Mouse (Mus musculus) CH12.LX (cell line): Measurements from ENCODE around the gene Hcls1. TPM values are rescaled to one million over a fixed set of nuclear protein-coding genes. Genes with fewer than 3 reads are reported as not detected.

Source experiments
- DNase-seq: peaks from one replicate; pipeline ENCODE4 v3.0.0-alpha.2; 2013; ENCODE audit errors: extremely low read depth
- H3K27ac ChIP-seq: 2 replicates; pipeline ENCODE4 v1.5.1; 2012; ENCODE audit warnings: low read depth, mild to moderate bottlenecking, control low read depth, moderate library complexity; ENCODE audit not compliant: insufficient read depth
- H3K27me3 ChIP-seq: replicated peaks from 2 replicates; pipeline ENCODE3; 2012; ENCODE audit warnings: inconsistent platforms
- H3K36me3 ChIP-seq, 2 experiments: replicated peaks in 1 of 2; 2 replicates each; pipeline versions ENCODE3 to v1.6.1; 2012; ENCODE audit warnings: inconsistent platforms in 1 of 2, low read length in 1 of 2, mild to moderate bottlenecking in 1 of 2, mixed read lengths in 1 of 2, moderate library complexity in 1 of 2; ENCODE audit not compliant: control insufficient read depth in 1 of 2, insufficient read depth in 1 of 2
- H3K4me1 ChIP-seq, 2 experiments: 2 replicates each; pipeline ENCODE4 v1.6.1; 2012; ENCODE audit warnings: inconsistent platforms in 1 of 2, moderate library complexity in 1 of 2; ENCODE audit not compliant: insufficient read depth in 2 of 2, control insufficient read depth in 1 of 2
- H3K4me2 ChIP-seq: 2 replicates; pipeline ENCODE4 v1.6.1; 2012; ENCODE audit warnings: low read depth, mild to moderate bottlenecking, control low read depth; ENCODE audit not compliant: poor library complexity, insufficient read depth, severe bottlenecking
- H3K4me3 ChIP-seq, 3 experiments: fragments of 150-350 bp in 1 of 3; sonication (generic) in 1 of 3; replicated peaks in 1 of 3; 2 replicates each; pipeline versions ENCODE3 to v1.5.1; 2011 to 2012; ENCODE audit warnings: low read depth in 2 of 3, low read length in 2 of 3, mild to moderate bottlenecking in 2 of 3, moderate library complexity in 2 of 3, control low read depth in 1 of 3, improper control_type of control experiment in 1 of 3, inconsistent platforms in 1 of 3, mixed read lengths in 1 of 3; ENCODE audit not compliant: poor library complexity in 1 of 3
- H3K79me2 ChIP-seq: replicated peaks from 2 replicates; pipeline ENCODE4 v1.6.1; 2012; ENCODE audit warnings: mild to moderate bottlenecking, moderate library complexity; ENCODE audit not compliant: control insufficient read depth, poor library complexity, insufficient read depth, severe bottlenecking; ENCODE audit errors: extremely low read depth
- H3K9ac ChIP-seq: 2 replicates; pipeline ENCODE4 v1.6.1; 2012; ENCODE audit warnings: low read depth, mild to moderate bottlenecking, control low read depth, moderate library complexity; ENCODE audit not compliant: insufficient read depth
- H3K9me3 ChIP-seq: replicated peaks from 2 replicates; pipeline ENCODE3; 2012; ENCODE audit warnings: low read length, inconsistent platforms, mixed read lengths
- CTCF ChIP-seq, 2 experiments: IDR thresholded peaks in 1 of 2; conservative IDR thresholded peaks in 1 of 2; 2 replicates each; pipeline ENCODE4 v1.5.1; 2011 to 2012; ENCODE audit warnings: low read depth in 2 of 2, low read length in 2 of 2, improper control_type of control experiment in 1 of 2, inconsistent platforms in 1 of 2, mild to moderate bottlenecking in 1 of 2, moderate library complexity in 1 of 2
- E2F4 ChIP-seq: IDR thresholded peaks from 2 replicates; pipeline ENCODE4 v1.6.1; 2011; ENCODE audit warnings: low read depth, low read length, improper control_type of control experiment; ENCODE audit not compliant: insufficient replicate concordance
- ELF1 ChIP-seq: IDR thresholded peaks from 2 replicates; pipeline ENCODE4 v1.6.1; 2014; ENCODE audit warnings: low read depth, mild to moderate bottlenecking, inconsistent platforms, low read length, improper control_type of control experiment
- EP300 ChIP-seq: IDR thresholded peaks from 2 replicates; pipeline ENCODE4 v1.6.1; 2011; ENCODE audit warnings: low read length, improper control_type of control experiment
- HCFC1 ChIP-seq: IDR thresholded peaks from 2 replicates; pipeline ENCODE4 v1.6.1; 2012; ENCODE audit warnings: low read depth, mild to moderate bottlenecking, inconsistent platforms, low read length, improper control_type of control experiment
- JUN ChIP-seq: IDR thresholded peaks from 2 replicates; pipeline ENCODE4 v1.6.1; 2011; ENCODE audit warnings: low read depth, mild to moderate bottlenecking, low read length, improper control_type of control experiment, moderate library complexity; ENCODE audit not compliant: insufficient read depth
- KAT2A ChIP-seq: IDR thresholded peaks from 2 replicates; pipeline ENCODE4 v1.6.1; 2012; ENCODE audit warnings: low read length, improper control_type of control experiment, inconsistent platforms; ENCODE audit not compliant: insufficient replicate concordance
- MAFK ChIP-seq: IDR thresholded peaks from 2 replicates; pipeline ENCODE4 v1.6.1; 2011; ENCODE audit warnings: low read length, improper control_type of control experiment; ENCODE audit not compliant: insufficient replicate concordance
- MAZ ChIP-seq: IDR thresholded peaks from 2 replicates; pipeline ENCODE4 v1.6.1; 2012; ENCODE audit warnings: low read depth, mild to moderate bottlenecking, inconsistent platforms, low read length, improper control_type of control experiment, moderate library complexity
- MXI1 ChIP-seq: IDR thresholded peaks from 2 replicates; pipeline ENCODE4 v1.6.1; 2011; ENCODE audit warnings: mild to moderate bottlenecking, low read depth, low read length, improper control_type of control experiment
- NRF1 ChIP-seq: IDR thresholded peaks from 2 replicates; pipeline ENCODE4 v1.6.1; 2014; ENCODE audit warnings: low read depth, mild to moderate bottlenecking, inconsistent platforms, low read length, improper control_type of control experiment, moderate library complexity
- RAD21 ChIP-seq: IDR thresholded peaks from 2 replicates; pipeline ENCODE4 v1.6.1; 2011; ENCODE audit warnings: low read depth, mild to moderate bottlenecking, low read length, improper control_type of control experiment, moderate library complexity
- USF1 ChIP-seq: IDR thresholded peaks from 2 replicates; pipeline ENCODE4 v1.6.1; 2014; ENCODE audit warnings: low read depth, mild to moderate bottlenecking, inconsistent platforms, low read length, improper control_type of control experiment
- USF2 ChIP-seq: conservative IDR thresholded peaks from 2 replicates; pipeline ENCODE4 v1.6.1; 2011; ENCODE audit warnings: low read depth, low read length, improper control_type of control experiment
- ZC3H11A ChIP-seq: IDR thresholded peaks from 2 replicates; pipeline ENCODE4 v1.6.1; 2012; ENCODE audit warnings: low read depth, mild to moderate bottlenecking, inconsistent platforms, low read length, improper control_type of control experiment
- ZKSCAN1 ChIP-seq: IDR thresholded peaks from 2 replicates; pipeline ENCODE4 v1.6.1; 2012; ENCODE audit warnings: low read depth, inconsistent platforms, low read length, improper control_type of control experiment, borderline replicate concordance
- ZMIZ1 ChIP-seq: IDR thresholded peaks from 2 replicates; pipeline ENCODE4 v1.6.1; 2012; ENCODE audit warnings: low read depth, mild to moderate bottlenecking, inconsistent platforms, low read length, improper control_type of control experiment
- ZNF384 ChIP-seq: IDR thresholded peaks from 2 replicates; pipeline ENCODE4 v1.6.1; 2012; ENCODE audit warnings: low read depth, low read length, improper control_type of control experiment, inconsistent platforms
- dilution Hi-C: fragments of 300-500 bp; cut with MboI; formaldehyde crosslinking; loops from 2 replicates; pipeline ENCODE4 v1.14.3; 2020; ENCODE audit warnings: low sequenced_read_pairs; ENCODE audit not compliant: extremely low pct_unique_long_range_greater_than_20kb, extremely low pct_ligation_motif_present
- in situ Hi-C: fragments of 300-500 bp; cut with MboI; formaldehyde crosslinking; loops from 3 replicates; pipeline ENCODE4 v1.14.3; 2019; ENCODE audit warnings: low sequenced_read_pairs, low pct_ligation_motif_present, low pct_unique_long_range_greater_than_20kb, mixed read lengths
- polyA plus RNA-seq: library from polyadenylated mRNA; unstranded; fragments of >175 nt; gene quantifications from 2 replicates; pipeline ENCODE4 v1.2.1, GENCODE M21; 2012; ENCODE audit warnings: low read depth; ENCODE audit not compliant: insufficient read length
- total RNA-seq, 2 experiments: library from RNA; depleted of rRNA; stranded (reverse); fragments of 300-350 nt in 1 of 2; fragments of >200 nt in 1 of 2; gene quantifications; 2 replicates each; pipeline ENCODE4 v1.2.3; 2012 to 2014

Gene Hcls1
- total and polyA plus RNA-seq, 3 experiments, result 222 to 537 (median 302) TPM

DNA sequence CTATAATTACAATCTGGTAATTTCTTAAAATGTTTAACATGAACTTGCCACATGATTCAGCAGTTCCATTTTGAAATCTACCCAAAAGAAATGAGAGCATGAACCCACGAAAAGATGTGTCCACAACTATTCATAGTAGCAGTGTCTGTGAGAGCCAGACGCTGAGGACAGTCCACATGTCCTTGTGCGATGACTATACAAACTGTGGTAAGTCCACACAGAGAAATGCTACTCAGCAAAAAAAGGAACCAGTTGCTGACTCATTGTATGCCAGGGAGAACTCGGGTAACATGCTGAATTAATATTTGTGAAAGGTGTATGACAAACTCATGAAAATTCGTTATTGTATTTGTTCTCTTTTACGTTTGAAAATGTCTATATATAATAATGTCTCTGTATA is 62.9 kb downstream of the Hcls1 start:
- TF ChIP-seq KAT2A (no peak), ELF1 (no peak), MAFK (peak; percentile 95), EP300 (no peak), USF2 (no peak)
- no peak overlapping the region for H3K4me2 ChIP-seq
- no peak overlapping the region for H3K9ac ChIP-seq
- H3K36me3 ChIP-seq, result no peaks in the 10 kb centered on the region
- peaks cover 5% of the 10 kb centered on the region for H3K9me3 ChIP-seq
- DNase-seq, result no peak
- no peak overlapping the region for H3K27ac ChIP-seq
- peaks cover 0 to 16% of the 10 kb centered on the region in 2 experiments; a peak in 2 of 4 replicates for H3K4me1 ChIP-seq
- dilution Hi-C loops, result no loop called here
- H3K79me2 ChIP-seq, result no peaks in the 10 kb centered on the region
- no peak overlapping the region for H3K4me3 ChIP-seq
- in situ Hi-C loops, result no loop called here
- H3K27me3 ChIP-seq, result no peaks in the 10 kb centered on the region

DNA sequence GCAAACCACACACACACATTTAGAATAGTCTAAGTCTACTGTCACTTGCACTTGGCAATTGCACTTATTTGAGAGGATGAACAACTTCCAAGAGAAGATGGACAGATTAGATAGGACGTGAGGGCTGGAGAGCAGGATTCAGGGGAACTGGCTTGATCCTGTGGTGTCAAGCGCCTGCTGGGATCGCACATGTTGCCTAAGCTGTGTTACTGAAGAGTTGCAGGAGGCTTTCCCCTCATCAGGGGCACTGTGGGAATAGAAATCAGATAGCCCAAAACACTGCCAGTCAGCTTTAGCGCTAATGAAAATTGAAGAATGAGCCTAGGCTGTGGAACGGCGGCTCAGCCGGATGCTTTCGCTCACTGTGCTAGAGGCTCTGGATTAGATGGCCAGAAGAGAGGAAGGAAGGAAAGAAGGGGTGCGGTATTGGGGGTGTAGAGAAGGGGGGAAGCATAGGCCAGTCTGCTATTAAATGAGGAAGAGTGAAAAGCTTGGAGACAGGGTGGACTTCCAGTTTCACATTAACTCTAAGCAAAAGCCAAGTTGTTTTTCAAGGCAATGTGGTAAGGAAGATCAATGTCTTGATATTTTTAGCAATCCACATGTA is 64.7 kb downstream of the Hcls1 start:
- Histone ChIP-seq H3K4me2 (no peak overlapping the region), H3K9me3 (no peaks in the 10 kb centered on the region), H3K4me1 (peaks cover 0 to 16% of the 10 kb centered on the region in 2 experiments; a peak in 2 of 4 replicates), H3K27me3 (no peaks in the 10 kb centered on the region), H3K9ac (no peak overlapping the region), H3K36me3 (no peaks in the 10 kb centered on the region), H3K27ac (no peak overlapping the region), H3K4me3 (no peak overlapping the region)
- in situ Hi-C loops (no loop called here), dilution Hi-C loops (no loop called here)
- TF ChIP-seq HCFC1 (no peak), CTCF (conservative IDR thresholded peaks at IDR 0.05 in 1 of 2, IDR thresholded peaks at IDR 0.05 in 1 of 2; ENCODE audit: low read depth in 2 of 2, low read length in 2 of 2) (no peak), NRF1 (no peak), ZNF384 (no peak), JUN (no peak), MXI1 (no peak), MAZ (no peak), ZC3H11A (no peak), ZMIZ1 (no peak), E2F4 (no peak), USF1 (no peak), RAD21 (no peak), MAFK (no peak), ZKSCAN1 (no peak)
- TF ChIP-seq, all 38 proteins: peak for 0
- no peak for DNase-seq
- no peaks in the 10 kb centered on the region for H3K79me2 ChIP-seq
